Mouse (Mus musculus): ENCODE results near the gene Slc6a12. TPM values are rescaled to one million over a fixed set of nuclear protein-coding genes. Genes with fewer than 3 reads are reported as not detected.
"Not testable (repeated sequence)": the region's sequence is repeated elsewhere in the genome, so short reads cannot be mapped to it uniquely, and the experiment has no call there.

The Slc6a12 gene
- total and polyA plus RNA-seq, 2 experiments from 2014 or later, result 2.8 to 5.0 TPM

- not testable (repeated sequence) for DNase-seq; H3K9ac ChIP-seq; H3K27me3 ChIP-seq (ENCODE audit: insufficient read depth, low read length); H3K36me3 ChIP-seq (ENCODE audit: insufficient read depth); ATAC-seq; H3K4me2 ChIP-seq (ENCODE audit: low read depth); H3K27ac ChIP-seq (ENCODE audit: low read depth, low read length); H3K4me3 ChIP-seq (ENCODE audit: low read depth, low read length); H3K9me3 ChIP-seq (ENCODE audit: low read length); H3K4me1 ChIP-seq (ENCODE audit: insufficient read depth)
- 15% methylated on average over 2 of the region's 2 CpGs for WGBS
- peak; percentile 43; the same call in 1 of the 2 replicates for TF ChIP-seq CTCF (IDR thresholded peaks at IDR 0.05; ENCODE audit: low read depth)
Observed at GRCm38 (mm10) chr6:121366537-121366936, 23.7 kb downstream of the Slc6a12 start.

- H3K27ac ChIP-seq (ENCODE audit: low read depth, low read length), result no peak overlapping the region
- no peak overlapping the region for H3K4me3 ChIP-seq (ENCODE audit: low read depth, low read length)
- no peak overlapping the region for H3K9ac ChIP-seq
- H3K27me3 ChIP-seq (ENCODE audit: insufficient read depth, low read length), result no peaks in the 10 kb centered on the region
- no peaks in the 10 kb centered on the region for H3K9me3 ChIP-seq (ENCODE audit: low read length)
- WGBS, result 71% methylated on average over 3 of the region's 3 CpGs
- H3K4me2 ChIP-seq (ENCODE audit: low read depth), result no peak overlapping the region
- no peaks in the 10 kb centered on the region for H3K4me1 ChIP-seq (ENCODE audit: insufficient read depth)
- ATAC-seq, result no peak
- DNase-seq, result no peak
- TF ChIP-seq CTCF (IDR thresholded peaks at IDR 0.05; ENCODE audit: low read depth), result no peak
- no peaks in the 10 kb centered on the region for H3K36me3 ChIP-seq (ENCODE audit: insufficient read depth)
Observed at GRCm38 (mm10) chr6:121367099-121367498, 24.2 kb downstream of the Slc6a12 start.

- Histone ChIP-seq H3K36me3 (ENCODE audit: insufficient read depth) (no peaks in the 10 kb centered on the region), H3K27ac (ENCODE audit: low read depth, low read length) (no peak overlapping the region), H3K4me2 (ENCODE audit: low read depth) (no peak overlapping the region), H3K27me3 (ENCODE audit: insufficient read depth, low read length) (no peaks in the 10 kb centered on the region), H3K4me1 (ENCODE audit: insufficient read depth) (no peaks in the 10 kb centered on the region), H3K4me3 (ENCODE audit: low read depth, low read length) (no peak overlapping the region), H3K9me3 (ENCODE audit: low read length) (no peaks in the 10 kb centered on the region), H3K9ac (no peak overlapping the region)
- ATAC-seq, result no peak
- no peak for DNase-seq
- no peak for TF ChIP-seq CTCF (IDR thresholded peaks at IDR 0.05; ENCODE audit: low read depth)
- WGBS, result 75% methylated on average over 10 of the region's 10 CpGs
Observed at GRCm38 (mm10) chr6:121371197-121371980, 28.5 kb downstream of the Slc6a12 start.

GRCm38 (mm10) chr6:121376159-121376558 is 33.3 kb downstream of the Slc6a12 start:
- Histone ChIP-seq H3K4me2 (ENCODE audit: low read depth) (no peak overlapping the region), H3K27me3 (ENCODE audit: insufficient read depth, low read length) (no peaks in the 10 kb centered on the region), H3K4me3 (ENCODE audit: low read depth, low read length) (no peak overlapping the region), H3K4me1 (ENCODE audit: insufficient read depth) (no peaks in the 10 kb centered on the region), H3K9ac (no peak overlapping the region), H3K36me3 (ENCODE audit: insufficient read depth) (no peaks in the 10 kb centered on the region), H3K9me3 (ENCODE audit: low read length) (no peaks in the 10 kb centered on the region), H3K27ac (ENCODE audit: low read depth, low read length) (no peak overlapping the region)
- 85% methylated on average over 12 of the region's 12 CpGs for WGBS
- TF ChIP-seq CTCF (IDR thresholded peaks at IDR 0.05; ENCODE audit: low read depth), result no peak
- ATAC-seq, result no peak
- no peak for DNase-seq

GRCm38 (mm10) chr6:121378256-121378655 is 35.4 kb downstream of the Slc6a12 start:
- 55% methylated on average over 4 of the region's 4 CpGs for WGBS
- Histone ChIP-seq H3K36me3 (ENCODE audit: insufficient read depth) (peaks cover 2% of the 10 kb centered on the region; the same call in 1 of the 2 replicates), H3K9me3 (ENCODE audit: low read length) (no peaks in the 10 kb centered on the region), H3K9ac (no peak overlapping the region), H3K4me3 (ENCODE audit: low read depth, low read length) (no peak overlapping the region), H3K27me3 (ENCODE audit: insufficient read depth, low read length) (no peaks in the 10 kb centered on the region), H3K4me1 (ENCODE audit: insufficient read depth) (no peaks in the 10 kb centered on the region), H3K4me2 (ENCODE audit: low read depth) (no peak overlapping the region), H3K27ac (ENCODE audit: low read depth, low read length) (no peak overlapping the region)
- TF ChIP-seq CTCF (IDR thresholded peaks at IDR 0.05; ENCODE audit: low read depth), result no peak
- no peak for DNase-seq
- ATAC-seq, result peak; percentile 49

- no peak for ATAC-seq
- WGBS, result 90% methylated on average over 8 of the region's 8 CpGs
- no peaks in the 10 kb centered on the region for H3K4me1 ChIP-seq (ENCODE audit: insufficient read depth)
Observed at GRCm38 (mm10) chr6:121380576-121380975, 37.7 kb downstream of the Slc6a12 start.

GRCm38 (mm10) chr6:121382071-121382470 is 39.2 kb downstream of the Slc6a12 start:
- WGBS, result 48% methylated on average over 10 of the region's 10 CpGs
- TF ChIP-seq CTCF (IDR thresholded peaks at IDR 0.05; ENCODE audit: low read depth), result no peak
- no peak for DNase-seq
- H3K4me3 ChIP-seq (ENCODE audit: low read depth, low read length), result no peak overlapping the region
- no peaks in the 10 kb centered on the region for H3K9me3 ChIP-seq (ENCODE audit: low read length)
- H3K36me3 ChIP-seq (ENCODE audit: insufficient read depth), result peaks cover 10% of the 10 kb centered on the region; the same call in 1 of the 2 replicates
- H3K27ac ChIP-seq (ENCODE audit: low read depth, low read length), result no peak overlapping the region
- H3K4me2 ChIP-seq (ENCODE audit: low read depth), result no peak overlapping the region
- H3K9ac ChIP-seq, result no peak overlapping the region
- H3K4me1 ChIP-seq (ENCODE audit: insufficient read depth), result no peaks in the 10 kb centered on the region
- H3K27me3 ChIP-seq (ENCODE audit: insufficient read depth, low read length), result no peaks in the 10 kb centered on the region
- ATAC-seq, result no peak

More at GRCm38 (mm10) chr6:121380576-121380975, 37.7 kb downstream of the Slc6a12 start:
- TF ChIP-seq CTCF (IDR thresholded peaks at IDR 0.05; ENCODE audit: low read depth), result no peak
- DNase-seq, result no peak
- Histone ChIP-seq H3K4me3 (ENCODE audit: low read depth, low read length) (no peak overlapping the region), H3K9ac (no peak overlapping the region), H3K4me2 (ENCODE audit: low read depth) (no peak overlapping the region), H3K27me3 (ENCODE audit: insufficient read depth, low read length) (no peaks in the 10 kb centered on the region), H3K36me3 (ENCODE audit: insufficient read depth) (peaks cover 10% of the 10 kb centered on the region; the same call in 1 of the 2 replicates), H3K27ac (ENCODE audit: low read depth, low read length) (no peak overlapping the region), H3K9me3 (ENCODE audit: low read length) (no peaks in the 10 kb centered on the region)

Measured in forebrain, postnatal 0 days (tissue).